ENCODE assay signal across 21 mouse cellular contexts in the genomic region with DNA sequence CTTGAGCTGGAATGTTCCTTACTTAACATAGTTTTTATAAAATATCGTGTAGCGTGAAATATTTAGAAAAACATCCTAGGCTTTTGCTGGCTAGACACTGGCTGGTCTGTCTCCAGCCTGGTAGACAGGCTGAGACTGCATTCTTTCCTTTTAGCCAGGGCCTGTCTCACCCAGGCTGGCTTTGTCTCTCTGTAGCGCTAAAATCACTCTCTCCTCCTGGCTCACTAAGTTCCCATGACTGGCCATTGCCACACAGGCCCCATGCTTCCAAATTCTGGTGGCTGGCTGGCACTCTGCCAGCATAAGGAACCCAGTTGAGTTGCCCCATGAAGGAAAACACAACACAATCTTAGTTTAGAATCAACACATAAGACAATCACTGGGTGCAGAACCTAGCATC.
DNase-seq lines count a peak whose midpoint lies in the region; ATAC-seq and TF ChIP-seq lines count a peak whose summit lies in the region.
"Had no signal": no experiment of that assay in that cellular context is flagged by ENCODE, and none has a peak within 500 bp of the region (broad histone marks: within the 10 kb centered on the region; RNA-seq: fewer than 3 reads in every experiment).

No protein-coding gene starts in this region.

- no peak overlapping the region for H3K4me3 ChIP-seq in hindbrain, embryonic 14.5 days (replicated peaks; ENCODE audit: low read length)
- no peak overlapping the region for H3K4me3 ChIP-seq in hindbrain, postnatal 0 days (ENCODE audit: low read length)
- H3K4me3 ChIP-seq in forebrain, embryonic 15.5 days = no peak overlapping the region
- H3K4me3 ChIP-seq: heart, adult 2 months; heart, embryonic 15.5 days; limb, embryonic 12.5 days; liver, embryonic 12.5 days had no signal

- ATAC-seq in hindbrain, embryonic 14.5 days (ENCODE audit: low FRiP score) = peak; percentile 65; the same call in 1 of the 2 replicates
- ATAC-seq in hindbrain, postnatal 0 days = no peak
- peak; percentile 67; the same call in 1 of the 2 replicates for ATAC-seq in forebrain, embryonic 15.5 days (replicated peaks)
- ATAC-seq in erythroid progenitor cell, adult 5-6 weeks (replicated peaks; ENCODE audit: low FRiP score, poor library complexity, severe bottlenecking) = no peak
- ATAC-seq: liver, embryonic 12.5 days had no signal

- H3K36me3 ChIP-seq in hindbrain, embryonic 14.5 days (replicated peaks; ENCODE audit: control insufficient read depth, insufficient read depth) = no peaks in the 10 kb centered on the region
- no peaks in the 10 kb centered on the region for H3K36me3 ChIP-seq in hindbrain, postnatal 0 days (ENCODE audit: insufficient read depth, low read length)
- no peaks in the 10 kb centered on the region for H3K36me3 ChIP-seq in forebrain, embryonic 15.5 days
- H3K36me3 ChIP-seq: G1E; heart, embryonic 15.5 days; limb, embryonic 12.5 days; liver, embryonic 12.5 days had no signal

- TF ChIP-seq CTCF in hindbrain, postnatal 0 days (IDR thresholded peaks at IDR 0.05; ENCODE audit: low read depth) = no peak
- TF ChIP-seq CTCF in brain, embryonic 14.5 days (IDR thresholded peaks at IDR 0.05; ENCODE audit: borderline replicate concordance, extremely low read depth, insufficient read depth, insufficient read length) = no peak

- WGBS in hindbrain, embryonic 14.5 days = 60% methylated on average over 3 of the region's 3 CpGs
- WGBS in hindbrain, postnatal 0 days = 48% methylated on average over 3 of the region's 3 CpGs
- 56% methylated on average over 3 of the region's 3 CpGs for whole genome bisulfite sequencing in forebrain, embryonic 15.5 days

- H3K4me1 ChIP-seq in hindbrain, embryonic 14.5 days (replicated peaks; ENCODE audit: control insufficient read depth, insufficient read depth, low read length) = no peaks in the 10 kb centered on the region
- no peaks in the 10 kb centered on the region for H3K4me1 ChIP-seq in hindbrain, postnatal 0 days (ENCODE audit: insufficient read depth, low read length)
- H3K4me1 ChIP-seq in forebrain, embryonic 15.5 days = no peaks in the 10 kb centered on the region
- H3K4me1 ChIP-seq: heart, embryonic 15.5 days; limb, embryonic 12.5 days; liver, embryonic 12.5 days had no signal

- H3K27me3 ChIP-seq in hindbrain, embryonic 14.5 days (ENCODE audit: control insufficient read depth, insufficient read depth, low read length) = no peaks in the 10 kb centered on the region
- H3K27me3 ChIP-seq in hindbrain, postnatal 0 days (ENCODE audit: insufficient read depth, low read length) = no peaks in the 10 kb centered on the region
- no peaks in the 10 kb centered on the region for H3K27me3 ChIP-seq in forebrain, embryonic 15.5 days
- H3K27me3 ChIP-seq: heart, embryonic 15.5 days; limb, embryonic 12.5 days; liver, embryonic 12.5 days had no signal

- no peaks in the 10 kb centered on the region for H3K9me3 ChIP-seq in hindbrain, embryonic 14.5 days (ENCODE audit: control insufficient read depth, low read length)
- H3K9me3 ChIP-seq in hindbrain, postnatal 0 days (ENCODE audit: low read length) = no peaks in the 10 kb centered on the region
- H3K9me3 ChIP-seq in forebrain, embryonic 15.5 days = no peaks in the 10 kb centered on the region
- H3K9me3 ChIP-seq: G1E; heart, embryonic 15.5 days; limb, embryonic 12.5 days; liver, embryonic 12.5 days had no signal

- no peak overlapping the region for H3K9ac ChIP-seq in hindbrain, embryonic 14.5 days
- no peak overlapping the region for H3K9ac ChIP-seq in hindbrain, postnatal 0 days (replicated peaks; ENCODE audit: low read length)
- no peak overlapping the region for H3K9ac ChIP-seq in forebrain, embryonic 15.5 days (replicated peaks)
- H3K9ac ChIP-seq: heart, embryonic 15.5 days; limb, embryonic 12.5 days; liver, embryonic 12.5 days had no signal

- TF ChIP-seq POLR2A in brain, embryonic 14.5 days (IDR thresholded peaks at IDR 0.05; ENCODE audit: borderline replicate concordance, extremely low read depth, insufficient read depth, insufficient read length, poor library complexity, severe bottlenecking) = no peak

- DNase-seq in cerebellum, postnatal 14 days = peak; percentile 12 to 15
- DNase-seq in cerebellum, adult 18-20 months = no peak
- DNase-seq in hindbrain, embryonic 14.5 days (ENCODE audit: low spot score) = no peak
- no peak for DNase-seq in hindbrain, postnatal 0 days (ENCODE audit: low spot score)
- DNase-seq in brain, embryonic 14.5 days (ENCODE audit: low read depth) = peak; percentile 40
- DNase-seq: adrenal gland, postnatal 36 days; cerebellum, adult 8-10 months; gastrocnemius, postnatal 25 days; heart, adult 2 months; heart, postnatal 4 days; kidney, adult 8-10 months; kidney, postnatal 36 days; lung, adult 2 months; lung, postnatal 36 days; thymus, postnatal 36 days had no signal

- H3K27ac ChIP-seq in hindbrain, embryonic 14.5 days = no peak overlapping the region
- no peak overlapping the region for H3K27ac ChIP-seq in hindbrain, postnatal 0 days
- no peak overlapping the region for H3K27ac ChIP-seq in forebrain, embryonic 15.5 days (replicated peaks)
- H3K27ac ChIP-seq: heart, adult 2 months; heart, embryonic 15.5 days; limb, embryonic 12.5 days; liver, embryonic 12.5 days had no signal

- no peak overlapping the region for H3K4me2 ChIP-seq in hindbrain, embryonic 14.5 days (replicated peaks)
- no peak overlapping the region for H3K4me2 ChIP-seq in hindbrain, postnatal 0 days (ENCODE audit: low read depth, low read length)
- H3K4me2 ChIP-seq in forebrain, embryonic 15.5 days (replicated peaks) = no peak overlapping the region
- H3K4me2 ChIP-seq: heart, embryonic 15.5 days; limb, embryonic 12.5 days; liver, embryonic 12.5 days had no signal

Comparison
In these comparisons a context has a peak if more than half of its experiments do, and no peak if none do; other contexts are left out.
1. DNase-seq: peak in cerebellum, postnatal 14 days (2 of 2) and brain, embryonic 14.5 days (single experiment); none in cerebellum, adult 18-20 months (0 of 2), hindbrain, embryonic 14.5 days (single experiment) and hindbrain, postnatal 0 days (single experiment).
2. ATAC-seq: peak in hindbrain, embryonic 14.5 days (single experiment) and forebrain, embryonic 15.5 days (single experiment); none in hindbrain, postnatal 0 days (single experiment) and erythroid progenitor cell, adult 5-6 weeks (single experiment).